Mouse (Mus musculus) inflammation-experienced regulatory T-cells, adult 6 months (primary cell): ENCODE data around the gene Uhrf1bp1. TPM values are rescaled to one million over a fixed set of nuclear protein-coding genes. Genes with fewer than 3 reads are reported as not detected.

Experiments used
- ATAC-seq: one replicate; pipeline ENCODE4 v1.8.0; 2017
- polyA plus RNA-seq, 3 experiments: library from polyadenylated mRNA; unstranded; fragments of 100-300 nt; shearing (Covaris generic); gene quantifications; one replicate each; pipeline ENCODE4 v1.2.1; 2017

Uhrf1bp1 gene
- polyA plus RNA-seq, 3 experiments from 2014 or later, result 0.77 to 1.2 (median 0.86) TPM

DNA sequence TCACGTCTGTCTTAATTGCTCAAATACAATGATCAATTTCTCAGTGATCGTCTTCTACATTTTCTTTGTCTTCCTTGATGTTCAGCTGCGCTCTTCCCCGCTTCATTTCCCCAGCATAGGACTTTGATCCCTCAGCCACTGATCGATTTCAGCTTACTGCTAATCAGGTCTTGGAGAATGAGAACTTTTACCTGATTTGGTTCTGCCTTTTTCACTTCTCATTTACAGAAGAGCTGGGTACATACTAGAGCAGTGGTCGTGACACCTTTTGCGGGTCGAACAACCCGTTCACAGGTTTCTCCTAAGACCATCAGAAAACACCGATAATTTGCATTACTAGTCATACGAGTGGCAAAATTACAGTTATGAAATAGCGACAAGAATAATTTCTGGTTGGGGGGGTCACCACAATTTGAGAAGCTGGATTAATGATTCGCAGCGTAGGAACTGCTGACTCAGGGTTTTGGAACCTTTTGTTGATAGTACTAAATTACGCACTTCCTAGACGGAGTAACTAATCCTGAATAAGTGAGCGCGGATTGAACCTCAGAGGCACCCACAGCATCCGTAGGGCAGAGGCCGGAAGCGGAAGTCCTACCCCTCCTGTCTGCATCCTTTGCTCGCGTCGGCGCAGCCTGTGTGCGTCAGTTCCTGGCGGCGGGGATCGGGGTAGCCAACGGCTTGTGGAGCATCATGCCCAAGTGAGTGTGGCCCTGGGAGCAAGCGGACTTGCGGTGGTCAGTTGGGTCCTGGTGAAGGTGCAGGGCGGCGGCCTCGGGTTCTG lies 16.6 kb upstream of the Uhrf1bp1 start:
- ATAC-seq, result peak; percentile 98

DNA sequence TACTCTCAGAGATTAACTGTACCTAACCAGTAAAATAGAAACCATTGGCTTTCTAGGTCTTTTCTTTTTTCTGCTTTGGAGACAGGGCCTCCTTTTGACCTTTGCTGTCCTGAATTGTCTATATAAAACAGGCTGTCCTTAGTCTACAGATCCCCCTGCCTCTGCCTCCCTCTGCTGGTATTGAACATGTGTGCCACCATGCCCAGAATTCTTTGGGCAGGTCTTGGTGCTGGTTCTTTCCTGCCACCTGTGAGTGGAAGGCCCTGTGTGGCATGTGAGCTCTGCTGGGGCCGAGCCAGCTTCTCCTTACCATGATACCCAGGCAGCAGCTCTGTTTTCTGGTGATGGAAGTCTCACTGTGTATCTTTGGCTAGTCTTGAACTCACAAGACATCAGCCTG lies 7.9 kb upstream of the Uhrf1bp1 start:
- ATAC-seq, result no peak

DNA sequence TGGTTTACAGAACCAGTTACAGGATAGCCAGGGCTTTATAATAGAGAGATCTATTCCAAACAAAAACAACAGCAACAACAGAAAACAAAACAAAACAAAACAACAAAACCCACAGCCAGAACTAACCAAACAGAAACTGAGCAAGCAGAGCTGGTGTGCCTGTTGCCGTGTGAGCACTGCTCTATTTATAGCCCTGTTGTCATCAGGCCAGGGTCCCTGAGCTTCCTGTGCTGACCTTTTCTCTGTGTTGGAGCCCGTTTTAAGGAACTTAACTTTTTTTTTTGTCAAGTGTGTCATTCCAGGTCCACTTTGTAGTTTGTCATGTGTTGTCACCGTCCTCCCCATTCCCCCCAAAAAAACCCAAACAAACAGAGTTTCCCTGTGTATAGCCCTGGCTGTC lies 5.2 kb upstream of the Uhrf1bp1 start:
- ATAC-seq, result no peak

DNA sequence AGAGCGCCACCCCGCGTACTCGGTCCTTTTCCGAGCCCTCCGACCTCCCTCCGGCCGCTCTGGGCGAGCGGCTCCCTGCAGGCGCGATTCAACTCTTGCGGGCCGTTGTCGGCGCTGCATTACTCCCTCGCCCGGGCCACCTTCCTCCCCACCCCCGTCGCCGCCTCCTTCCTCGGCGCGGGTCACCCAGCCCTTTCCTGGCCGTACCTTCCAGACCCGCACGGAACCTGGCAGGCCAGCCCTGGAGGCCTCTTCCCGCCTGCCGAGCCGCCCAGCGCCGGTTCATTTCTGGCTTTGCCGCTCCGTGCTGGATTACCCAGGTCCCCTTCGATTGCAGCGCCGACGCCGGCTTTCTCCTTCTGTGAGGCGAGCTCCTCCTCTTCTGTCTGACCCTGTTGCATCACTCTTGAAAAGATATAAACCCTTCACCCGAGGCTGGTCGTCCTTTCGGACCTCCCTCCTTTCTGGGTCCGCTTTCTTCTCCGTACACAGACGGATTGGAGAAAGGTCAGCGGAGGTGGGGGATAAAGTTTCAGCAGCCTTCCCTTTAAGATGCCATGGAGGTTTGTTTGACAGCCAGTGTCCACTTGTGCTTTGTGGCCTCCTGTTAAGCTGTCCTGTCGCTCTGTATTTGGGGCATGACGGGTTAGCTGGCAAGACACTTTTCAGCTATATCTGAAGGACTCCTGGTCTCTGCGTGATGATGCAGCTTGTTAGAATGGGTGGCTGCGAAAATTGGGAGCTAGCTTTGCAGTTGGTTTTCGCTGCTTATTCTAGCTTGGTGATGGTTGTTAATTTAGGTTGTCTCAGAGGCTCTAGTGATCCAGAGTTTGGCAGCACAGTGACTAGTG lies 782 bp downstream of the Uhrf1bp1 start:
- ATAC-seq, result peak; percentile 49

DNA sequence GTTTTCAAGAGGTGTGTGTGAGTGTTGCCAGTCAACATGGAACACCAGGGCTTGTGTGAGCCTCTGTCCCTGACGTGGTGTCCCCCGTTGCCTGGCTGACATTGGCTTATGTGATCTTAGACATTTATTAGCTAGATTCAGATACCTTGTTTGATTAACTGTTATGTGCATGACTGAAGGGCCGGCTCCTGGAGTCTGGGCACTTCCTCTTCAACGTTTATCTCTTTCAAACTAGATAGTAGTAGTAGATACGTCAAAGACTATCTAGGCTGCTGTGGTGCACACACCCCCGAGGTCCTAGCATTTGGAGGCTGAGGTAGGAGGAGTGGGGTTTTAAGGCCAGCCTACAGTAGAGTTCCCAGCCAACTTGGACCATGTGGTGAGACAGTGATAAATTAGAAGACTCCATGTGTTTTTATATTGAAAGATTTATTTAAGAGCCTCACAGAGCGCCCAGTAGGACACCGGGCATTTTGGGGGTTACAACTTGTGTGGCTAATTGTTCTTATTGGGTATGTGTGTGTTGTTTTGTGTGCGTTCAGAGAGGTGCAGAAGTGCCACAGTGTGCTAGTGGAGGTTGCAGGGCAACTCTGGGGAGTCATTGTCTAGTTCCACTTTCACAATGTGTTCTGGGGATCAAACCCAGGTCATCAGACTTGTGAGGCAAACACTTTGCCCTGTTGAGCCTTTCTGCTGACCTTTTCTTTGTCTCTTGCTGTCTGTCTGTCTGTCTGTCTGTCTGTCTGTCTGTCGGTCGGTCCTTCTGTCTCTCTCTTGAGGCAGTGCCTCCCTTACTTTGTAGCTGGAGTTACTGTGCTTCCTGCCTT lies 1.6 kb downstream of the Uhrf1bp1 start:
- ATAC-seq, result no peak

DNA sequence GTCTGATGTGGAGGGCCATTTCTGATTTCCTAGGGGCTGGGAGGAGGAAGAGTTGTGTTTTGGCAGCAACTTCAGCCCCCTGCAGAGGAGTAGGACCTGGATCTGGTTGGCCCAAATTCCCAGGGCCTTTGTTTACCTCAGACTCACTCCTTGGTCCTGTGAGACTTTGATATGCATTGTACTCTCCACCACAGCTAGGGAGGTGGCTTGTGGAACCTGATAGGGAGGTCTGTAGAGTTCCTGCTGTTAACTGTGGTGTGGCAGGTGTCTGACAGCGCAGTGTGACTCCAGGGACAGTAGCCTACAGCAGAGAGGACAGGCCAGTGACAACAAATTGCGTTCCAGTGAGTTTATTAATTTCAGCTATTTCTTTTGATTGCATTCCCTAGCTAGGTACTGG lies 2.9 kb downstream of the Uhrf1bp1 start:
- no peak for ATAC-seq

DNA sequence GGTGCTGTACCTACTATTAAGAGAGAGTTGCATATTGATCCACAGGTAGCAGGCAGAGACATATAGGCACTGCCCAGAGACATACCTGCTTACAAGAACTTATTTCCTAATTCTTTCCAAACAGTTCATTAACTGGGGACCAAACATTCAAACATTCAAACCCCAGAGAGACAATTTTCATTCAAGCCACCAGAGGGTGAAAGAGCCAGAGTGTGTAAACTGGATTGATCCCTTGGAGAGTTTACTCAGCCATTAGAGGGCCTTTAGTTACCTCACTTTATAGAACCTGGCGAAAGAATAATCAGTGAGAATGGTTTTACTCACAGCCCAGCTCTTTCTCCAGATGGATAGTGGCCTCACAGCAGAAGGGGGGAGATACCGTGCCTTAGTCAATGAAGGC lies 9.2 kb downstream of the Uhrf1bp1 start:
- ATAC-seq, result no peak

DNA sequence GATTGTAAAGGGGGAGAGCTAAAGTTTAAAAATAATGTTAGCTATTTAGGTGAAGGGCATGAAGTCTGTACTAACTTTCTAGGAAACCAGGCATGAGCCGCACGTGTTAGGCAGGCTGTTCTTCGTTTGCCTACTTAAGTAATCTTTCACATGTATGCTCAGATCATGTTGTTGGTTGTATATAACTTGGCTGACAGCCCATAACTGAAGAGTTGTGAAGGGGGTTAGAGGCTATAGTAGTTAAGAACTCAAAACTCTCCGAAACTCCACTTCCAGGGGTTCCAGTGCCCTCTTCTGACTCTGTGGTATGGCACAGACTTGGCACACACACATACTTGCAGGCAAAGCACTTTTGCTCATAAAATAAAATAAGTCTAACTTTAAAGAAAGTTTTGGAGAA lies 10.5 kb downstream of the Uhrf1bp1 start:
- ATAC-seq, result no peak

DNA sequence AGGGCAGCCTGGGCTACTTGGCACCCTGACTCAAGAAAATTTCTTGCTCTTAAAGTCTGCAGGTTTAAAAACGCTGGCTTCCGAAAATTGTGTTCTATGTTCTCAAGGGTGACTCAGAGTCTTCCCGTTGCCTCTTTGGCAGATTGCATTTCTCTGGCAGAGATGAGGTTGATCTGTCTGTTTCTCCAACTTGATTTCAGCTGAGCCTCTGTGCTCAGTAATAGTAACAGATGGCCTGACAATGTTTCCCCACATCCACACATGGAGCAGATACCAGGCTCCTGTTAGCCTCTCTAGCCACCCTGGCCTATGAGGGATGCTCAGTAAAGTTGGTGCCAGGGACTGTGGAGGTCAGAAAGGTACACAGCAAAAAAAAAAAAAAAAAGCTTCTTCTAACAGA lies 15.6 kb downstream of the Uhrf1bp1 start:
- ATAC-seq, result no peak

DNA sequence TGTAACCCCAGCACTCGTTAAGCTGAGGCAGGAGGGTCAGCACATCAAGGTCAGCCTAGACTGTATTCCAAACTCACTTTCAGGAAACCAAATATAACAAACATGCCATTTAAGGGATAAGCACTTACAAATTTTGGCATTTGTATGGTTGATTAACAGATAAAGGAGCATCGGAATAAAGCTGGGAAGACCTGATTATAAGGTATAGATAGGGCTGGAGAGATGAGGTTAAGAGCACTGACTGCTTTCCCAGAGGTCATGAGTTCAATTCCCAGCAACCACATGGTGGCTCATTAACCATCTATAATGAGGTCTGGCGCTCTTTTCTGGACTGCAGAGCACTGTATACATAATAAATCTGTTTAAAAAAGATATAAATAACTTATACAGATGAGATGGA lies 17.3 kb downstream of the Uhrf1bp1 start:
- ATAC-seq, result no peak

DNA sequence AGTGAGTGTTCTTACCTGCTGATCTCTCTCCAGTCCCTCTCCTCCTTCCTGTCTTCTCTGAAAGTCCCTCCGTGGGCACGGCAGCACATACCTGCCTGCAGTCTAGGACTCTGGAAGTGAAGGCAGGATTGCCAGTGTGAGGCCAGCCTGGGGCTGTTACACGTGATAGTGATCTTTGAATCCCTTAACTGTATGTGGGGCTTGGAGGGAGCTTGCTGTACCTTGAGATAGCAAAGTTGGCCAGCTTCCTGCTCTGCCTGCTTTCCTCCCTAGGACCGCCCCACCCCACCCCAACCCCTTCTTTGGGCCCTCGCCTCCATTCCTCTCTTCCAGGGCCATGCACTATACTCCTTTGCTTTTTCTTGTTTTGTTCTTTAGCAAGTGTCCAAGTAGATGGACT lies 18.3 kb downstream of the Uhrf1bp1 start:
- no peak for ATAC-seq

DNA sequence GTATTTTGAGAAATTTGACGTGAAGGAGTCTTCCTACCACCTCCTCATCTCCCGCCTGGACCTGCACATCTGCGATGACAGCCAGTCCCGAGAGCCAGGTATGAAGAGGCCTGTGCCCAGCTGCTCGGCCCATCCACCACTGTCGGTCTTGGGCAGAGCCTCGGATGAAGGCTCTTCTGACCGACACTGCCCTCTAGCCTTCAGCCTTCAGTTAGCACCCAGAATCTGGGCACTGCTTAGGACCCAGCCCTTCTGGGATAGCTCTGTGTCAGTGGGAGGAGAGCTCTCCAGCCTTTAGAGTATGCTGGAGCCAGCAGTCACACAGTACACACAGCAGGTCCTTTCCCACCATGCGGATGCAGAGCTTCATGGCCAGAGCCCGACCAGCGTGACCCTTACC lies 25.3 kb downstream of the Uhrf1bp1 start:
- ATAC-seq, result no peak

DNA sequence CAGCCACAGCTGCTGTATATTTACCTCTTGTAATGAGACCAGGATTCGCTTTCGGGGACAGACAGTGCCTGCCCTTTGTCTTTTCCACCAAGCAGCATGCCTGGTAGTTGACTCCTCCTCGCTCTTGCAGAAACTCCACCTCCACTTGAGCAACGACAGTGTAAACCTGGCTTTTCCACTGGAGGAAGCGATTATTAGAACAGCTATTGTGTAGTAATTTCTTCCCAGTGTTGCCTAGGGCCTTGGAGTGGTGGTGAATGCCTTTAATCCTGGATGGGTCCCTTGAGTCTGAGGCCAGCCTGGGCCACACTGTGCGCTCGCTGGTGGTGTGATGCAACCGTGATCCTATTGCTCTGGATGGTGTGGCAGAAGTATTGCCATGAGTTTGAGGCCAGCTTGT lies 26.9 kb downstream of the Uhrf1bp1 start:
- no peak for ATAC-seq

DNA sequence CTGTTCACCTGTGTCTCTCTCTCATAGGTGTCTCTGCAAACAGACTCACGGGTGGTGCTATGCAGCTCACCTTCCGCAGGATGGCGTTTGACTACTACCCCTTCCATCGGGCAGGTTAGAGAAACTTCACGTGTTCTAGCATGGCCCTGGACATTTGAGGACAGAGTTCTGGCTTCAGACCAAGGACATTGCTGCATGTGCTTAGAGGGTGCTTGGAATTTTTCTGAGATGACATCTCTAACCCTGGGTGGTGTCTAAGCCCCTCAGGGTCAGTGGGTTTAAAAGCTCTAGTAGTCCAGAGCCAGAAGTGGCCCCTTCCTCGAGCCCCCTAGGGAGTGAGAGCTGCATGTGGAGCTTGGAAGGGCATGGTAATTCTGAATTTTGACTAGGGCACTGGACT lies 27.8 kb downstream of the Uhrf1bp1 start:
- no peak for ATAC-seq

DNA sequence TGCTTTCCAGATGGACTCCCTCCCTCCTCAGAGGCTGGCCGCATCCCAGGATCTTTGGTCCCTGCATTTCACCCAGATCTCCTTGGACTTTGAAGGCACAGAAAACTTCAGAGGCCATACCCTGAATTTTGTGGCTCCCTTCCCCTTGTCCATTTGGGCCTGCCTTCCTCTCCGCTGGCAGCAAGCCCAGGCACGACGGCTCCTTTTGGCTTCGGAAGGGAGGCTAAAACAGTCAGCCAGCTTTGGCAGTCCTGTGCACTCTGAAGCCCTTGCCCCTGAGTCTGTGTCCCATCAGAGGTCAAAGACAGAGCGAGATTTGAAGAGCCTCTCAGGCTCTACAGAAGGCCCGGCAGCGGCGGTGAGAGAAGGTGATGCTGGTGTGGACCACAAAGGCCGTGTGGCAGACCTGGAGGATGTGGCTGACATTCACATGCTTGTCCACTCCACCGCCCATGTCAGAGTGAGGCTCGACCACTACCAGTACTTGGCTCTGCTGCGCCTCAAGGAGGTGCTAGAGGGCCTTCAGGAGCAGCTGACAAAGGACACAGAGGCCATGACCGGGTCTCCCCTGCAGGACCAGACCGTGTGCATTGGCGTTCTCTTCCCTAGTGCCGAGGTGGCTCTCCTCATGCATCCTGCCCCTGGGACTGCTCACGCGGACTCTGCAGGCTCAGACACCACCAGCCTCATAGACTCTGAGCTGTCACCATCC lies 30.4 kb downstream of the Uhrf1bp1 start:
- ATAC-seq, result no peak

DNA sequence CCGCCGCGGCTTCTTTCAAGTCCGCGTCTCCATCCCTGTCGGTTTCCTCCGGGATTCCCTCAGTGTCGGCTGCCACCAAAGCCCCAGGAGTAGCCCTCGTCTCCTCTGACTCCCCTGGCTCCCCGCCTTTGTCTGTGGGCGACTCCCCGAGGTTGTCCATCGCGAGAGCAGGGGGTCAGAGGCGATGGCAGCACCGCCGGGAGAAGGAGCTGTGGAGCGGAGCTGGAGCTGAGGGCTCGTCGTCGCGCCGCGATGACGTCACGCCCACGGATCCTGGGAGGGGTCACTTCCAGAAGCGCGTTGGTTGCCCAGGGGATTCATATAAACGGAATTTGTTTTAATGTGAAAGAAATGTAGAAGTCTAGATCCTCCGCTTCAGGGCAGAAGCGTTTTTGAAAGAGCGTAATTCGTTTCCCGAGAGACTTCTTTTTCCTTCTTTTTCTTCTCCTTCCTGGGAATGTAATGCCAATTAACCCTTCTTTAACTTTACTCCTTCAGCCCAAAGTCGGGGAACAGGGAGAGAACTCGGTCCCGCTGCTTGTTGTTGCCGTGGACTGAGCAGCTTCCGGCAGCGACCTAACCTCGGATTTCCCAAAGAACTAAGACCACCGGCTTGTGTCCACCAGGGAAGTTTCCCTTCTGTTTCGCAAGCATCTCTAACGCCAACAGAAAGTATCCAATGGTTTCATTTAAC lies 51.4 kb downstream of the Uhrf1bp1 start:
- peak; percentile 39 for ATAC-seq

DNA sequence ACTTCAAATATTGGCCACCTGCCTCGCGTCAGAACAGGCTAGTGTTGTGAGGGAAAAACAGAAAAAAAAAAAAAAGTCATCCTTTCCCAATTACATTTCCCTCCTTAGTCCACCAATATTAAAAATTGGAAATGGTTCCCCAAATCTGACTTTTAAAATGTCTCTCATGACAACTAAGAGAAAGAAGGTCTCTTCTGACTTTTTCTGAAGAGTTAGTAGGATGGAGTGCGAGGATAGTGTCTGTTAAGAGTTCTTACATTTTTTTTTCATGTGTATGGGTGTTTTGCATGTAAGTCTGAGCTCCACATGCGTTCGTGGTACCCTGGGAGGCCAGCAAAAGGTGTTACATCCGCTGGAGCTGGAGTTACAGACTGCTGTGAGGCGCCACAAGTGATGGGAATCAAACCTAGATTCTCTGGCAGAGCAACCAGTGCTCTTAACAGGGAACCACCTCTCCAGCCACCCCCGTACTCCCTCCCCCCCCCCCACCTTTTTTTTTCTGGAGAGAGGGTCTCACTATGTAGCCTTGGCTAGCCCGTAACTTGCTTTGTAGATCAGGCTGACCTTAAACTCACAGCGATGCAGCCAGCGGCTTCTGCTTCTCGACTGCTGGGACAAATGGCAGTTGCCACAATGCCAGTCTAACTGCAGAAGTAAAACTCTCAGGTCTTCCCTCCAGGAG lies 52.1 kb downstream of the Uhrf1bp1 start:
- peak; percentile 44 for ATAC-seq

DNA sequence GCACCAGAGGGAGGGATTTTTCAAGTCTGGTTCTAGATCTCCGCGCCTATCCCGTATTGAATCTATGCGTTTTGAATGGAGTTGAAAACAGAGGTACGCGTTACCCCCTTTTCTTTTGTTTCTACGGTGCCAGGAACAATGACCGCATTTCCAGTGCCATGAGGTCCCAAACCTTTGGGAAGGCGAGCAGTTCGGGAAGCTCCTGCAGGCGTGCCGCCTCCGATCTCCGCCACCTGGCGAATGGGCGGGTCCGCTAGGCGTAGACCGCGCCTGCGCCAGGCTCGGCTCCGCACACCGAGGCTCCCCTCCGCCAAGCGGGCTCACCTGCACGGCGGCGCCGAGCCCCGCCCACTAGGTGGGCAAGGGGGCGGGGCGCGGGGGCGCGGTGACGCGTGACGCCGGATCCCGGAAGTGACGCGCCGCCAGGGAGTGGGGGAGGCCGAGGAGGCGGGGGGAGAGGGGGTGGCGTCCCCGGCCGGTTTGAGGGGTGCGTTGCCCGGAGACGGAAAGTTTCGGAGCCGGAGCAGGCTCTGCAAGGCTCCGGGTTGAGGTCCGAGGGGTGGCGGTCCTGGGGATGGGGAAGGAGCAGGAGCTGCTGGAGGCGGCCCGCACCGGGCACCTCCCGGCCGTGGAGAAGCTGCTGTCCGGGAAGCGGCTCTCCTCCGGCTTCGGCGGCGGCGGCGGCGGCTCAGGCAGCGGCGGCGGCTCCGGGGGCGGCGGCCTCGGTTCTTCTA lies 52.8 kb downstream of the Uhrf1bp1 start, which contains the start of gene Anks1:
Anks1 (plus strand) TSS at position 419 of the 734 bp plus-strand sequence.
- ATAC-seq, result peak; percentile 67

DNA sequence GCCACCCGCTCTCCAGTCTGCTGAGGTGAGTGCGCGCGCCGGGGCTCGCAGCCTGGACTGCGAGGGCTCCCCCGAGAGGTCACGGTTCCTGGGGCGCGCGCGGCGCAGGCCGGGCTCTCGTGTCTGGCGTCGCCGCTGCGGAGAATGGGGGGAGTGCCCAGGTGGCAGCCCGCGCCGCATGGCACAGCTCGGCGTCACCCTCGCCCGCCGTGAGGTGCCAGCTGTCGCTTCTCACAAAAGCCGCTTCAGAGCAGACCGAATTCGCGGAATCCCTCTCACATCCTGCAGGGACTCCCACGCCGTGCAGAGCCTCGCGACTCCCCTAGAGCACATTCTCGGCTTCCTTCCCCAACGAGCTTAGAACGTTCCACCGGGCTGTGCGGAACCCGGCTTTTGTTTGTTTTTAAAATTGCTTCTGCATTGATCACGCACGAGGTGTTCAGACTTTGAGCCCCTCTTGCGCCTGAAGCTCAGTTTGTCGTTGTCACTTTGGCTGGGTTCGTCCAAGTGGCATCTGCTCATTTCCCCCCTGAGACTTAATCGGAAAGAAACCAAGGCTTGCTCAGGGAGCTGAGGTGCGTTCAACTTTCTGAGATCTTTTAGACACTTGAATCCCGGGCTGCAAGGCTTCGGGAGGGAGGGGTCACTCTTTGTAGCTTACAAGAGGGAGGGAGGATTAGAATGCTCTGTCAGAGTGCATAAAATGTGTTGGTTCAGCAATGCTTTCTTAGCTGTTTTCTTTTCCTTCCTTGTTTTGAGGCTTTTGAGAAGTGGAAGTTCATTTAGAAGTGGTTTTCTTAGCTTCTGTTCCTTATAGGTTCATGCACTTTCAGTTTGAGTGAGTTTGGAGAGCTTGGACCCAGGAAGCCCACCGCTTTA lies 53.6 kb downstream of the Uhrf1bp1 start, which contains the start of gene Taf11:
Taf11 (minus strand) TSS at position 223 of the 879 bp plus-strand sequence.
- ATAC-seq, result peak; percentile 51
